Mouse (Mus musculus) myocyte (in vitro differentiated cells): ENCODE data around the gene Ptrh1.

ENCODE experiments used
- MYOG ChIP-seq, 3 experiments: IDR thresholded peaks; one replicate each; pipeline ENCODE4 v1.6.1; 2011; ENCODE audit warnings: control low read depth in 2 of 3, low read depth in 2 of 3, mild to moderate bottlenecking in 2 of 3; ENCODE audit not compliant: insufficient read length in 2 of 3, control insufficient read depth in 1 of 3, insufficient read depth in 1 of 3
- REST ChIP-seq: IDR thresholded peaks from one replicate; pipeline ENCODE4 v1.6.1; 2011; ENCODE audit warnings: mild to moderate bottlenecking, control low read depth, moderate library complexity; ENCODE audit not compliant: insufficient read depth, insufficient read length
- SRF ChIP-seq: IDR thresholded peaks from one replicate; pipeline ENCODE4 v1.6.1; 2011; ENCODE audit warnings: low read depth; ENCODE audit not compliant: control insufficient read depth, insufficient read length
- USF1 ChIP-seq: IDR thresholded peaks from one replicate; pipeline ENCODE4 v1.6.1; 2011; ENCODE audit warnings: low read depth, mild to moderate bottlenecking, control low read depth, moderate library complexity

GRCm38 (mm10) chr2:32742173-32742531 lies 33.4 kb upstream of the Ptrh1 start:
- no peak for TF ChIP-seq REST
- no peak for TF ChIP-seq USF1
- TF ChIP-seq SRF, result no peak
- no peak for TF ChIP-seq MYOG (IDR thresholded peaks at IDR 0.05; ENCODE audit: control insufficient read depth in 1 of 3, insufficient read depth in 1 of 3, insufficient read length in 2 of 3, low read depth in 2 of 3)
